Mouse (Mus musculus) embryonic fibroblast, embryonic 13.5 days (primary cell): ENCODE measurements around the gene Syndig1. TPM values are rescaled to one million over a fixed set of nuclear protein-coding genes. Genes with fewer than 3 reads are reported as not detected.

ENCODE experiments used
- H3K27ac ChIP-seq: 2 replicates; pipeline ENCODE4 v1.5.1; 2012; ENCODE audit warnings: low read length, control low read depth, inconsistent platforms; ENCODE audit not compliant: insufficient read depth
- H3K4me1 ChIP-seq: 2 replicates; pipeline ENCODE4 v1.6.1; 2011; ENCODE audit warnings: low read length; ENCODE audit not compliant: control insufficient read depth, insufficient read depth
- H3K4me3 ChIP-seq: 2 replicates; pipeline ENCODE4 v1.5.1; 2011; ENCODE audit warnings: mild to moderate bottlenecking, control low read depth, low read length; ENCODE audit not compliant: insufficient read depth
- CTCF ChIP-seq: IDR thresholded peaks from 2 replicates; pipeline ENCODE4 v1.5.1; 2011; ENCODE audit warnings: mild to moderate bottlenecking, control low read depth, low read length, moderate library complexity, borderline replicate concordance; ENCODE audit not compliant: insufficient read depth
- POLR2A ChIP-seq: IDR thresholded peaks from 2 replicates; pipeline ENCODE4 v1.6.1; 2011; ENCODE audit warnings: low read depth, mild to moderate bottlenecking, control low read depth, low read length, moderate library complexity
- polyA plus RNA-seq: library from polyadenylated mRNA; stranded (reverse); fragments of >200 nt; gene quantifications from 2 replicates; pipeline ENCODE4 v1.2.4, GENCODE M21; 2011; ENCODE audit warnings: low read depth; ENCODE audit not compliant: missing spikeins, insufficient read length

The Syndig1 gene
- 5.9 and 8.0 TPM in 2 replicates for polyA plus RNA-seq

DNA sequence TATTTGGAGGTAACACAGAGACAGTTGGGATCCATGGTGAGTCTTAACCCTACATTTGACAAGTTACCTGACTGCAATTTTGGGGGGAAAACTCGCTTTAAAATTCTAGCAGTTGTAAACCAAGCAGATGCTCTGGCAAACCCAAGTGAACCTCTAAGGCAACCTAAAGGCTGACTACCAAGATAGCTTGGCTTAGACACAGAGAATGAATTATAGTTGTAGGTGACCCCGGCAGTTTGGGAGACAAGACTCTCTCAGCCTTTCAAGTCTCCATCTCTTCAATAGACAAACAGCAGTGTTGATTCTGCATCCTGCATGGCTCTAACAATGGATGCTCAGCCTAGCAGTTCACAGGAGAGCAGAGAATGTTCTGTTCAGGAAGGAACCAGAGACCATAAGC, at the start of gene Syndig1:
Gene Syndig1 (plus strand): TSS at position 301 of the 400 bp plus-strand sequence.
- TF ChIP-seq POLR2A = no peak
- no peak for TF ChIP-seq CTCF
- H3K4me3 ChIP-seq = peak within 1 kb of the TSS; percentile 39
- no peak within 1 kb of the TSS for H3K27ac ChIP-seq
- no peaks in the 10 kb centered on the region for H3K4me1 ChIP-seq

DNA sequence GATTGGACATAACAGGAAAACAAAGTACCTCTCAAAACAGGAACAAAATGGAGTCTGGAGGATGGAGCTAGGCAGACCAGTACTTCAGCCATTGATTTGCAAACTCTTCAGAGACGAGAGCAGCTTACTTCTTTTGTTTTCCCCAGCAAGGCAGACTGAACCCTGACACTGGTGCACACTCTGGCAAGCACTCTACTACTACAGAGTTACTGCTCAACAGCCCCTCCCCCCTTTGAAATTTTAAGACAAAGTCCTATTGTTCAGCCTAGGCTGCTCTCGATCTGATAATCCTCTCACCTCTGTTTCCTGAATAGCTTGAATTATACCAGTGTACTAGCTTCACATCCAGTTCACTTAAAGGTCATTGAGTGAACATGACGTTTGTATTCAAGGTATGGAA, 30.4 kb upstream of the Syndig1 start:
- H3K27ac ChIP-seq = no peak overlapping the region
- H3K4me3 ChIP-seq = no peak overlapping the region
- TF ChIP-seq POLR2A (no peak), CTCF (no peak)
- H3K4me1 ChIP-seq = no peaks in the 10 kb centered on the region

DNA sequence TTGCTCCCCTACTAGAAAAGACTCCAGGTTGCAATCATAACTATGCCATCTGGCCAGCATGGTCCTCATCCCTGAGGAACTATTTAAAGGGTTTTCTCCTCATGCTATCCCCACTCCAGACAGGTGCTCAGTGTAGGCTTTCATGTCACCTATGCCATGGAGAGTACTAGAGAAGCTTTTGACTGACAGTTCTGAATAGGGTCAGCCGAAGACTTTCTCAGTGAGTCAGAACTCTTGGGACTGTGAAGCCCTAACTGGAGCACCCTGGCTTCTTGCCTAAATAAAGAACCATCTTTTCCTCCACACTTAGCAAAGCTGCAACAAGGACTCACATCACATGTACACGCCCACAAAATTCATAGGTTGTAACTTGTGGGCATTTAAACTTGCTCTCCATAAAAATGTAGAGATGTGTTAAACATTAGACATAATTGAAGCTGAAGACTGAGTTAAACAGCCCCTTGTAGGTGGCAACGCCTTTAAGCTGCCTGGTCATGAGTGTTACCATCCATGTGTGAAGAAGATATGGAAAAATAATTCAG, 24.3 kb upstream of the Syndig1 start:
- TF ChIP-seq CTCF = no peak
- no peak for TF ChIP-seq POLR2A
- H3K4me1 ChIP-seq = no peaks in the 10 kb centered on the region
- no peak overlapping the region for H3K27ac ChIP-seq
- no peak overlapping the region for H3K4me3 ChIP-seq

DNA sequence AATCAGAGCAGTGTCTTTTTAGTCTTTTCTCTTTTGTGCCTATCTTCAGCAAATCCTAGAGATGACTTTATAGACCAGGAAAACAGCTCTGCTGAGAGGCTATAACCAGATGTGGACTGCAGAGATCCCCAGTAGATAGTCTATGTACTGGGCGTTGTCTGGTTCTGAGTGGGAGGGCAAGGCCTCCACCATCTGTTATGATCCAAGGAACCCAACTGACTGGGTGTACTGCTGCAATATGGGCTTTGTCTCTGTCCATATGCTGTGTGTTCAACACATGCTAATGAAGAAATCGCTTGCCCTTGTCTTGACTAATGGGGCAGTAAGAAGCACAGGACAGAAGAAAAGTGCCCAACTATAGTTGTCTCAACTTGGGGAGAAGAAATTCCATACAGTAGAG, 23.8 kb upstream of the Syndig1 start:
- no peak for TF ChIP-seq CTCF
- no peak for TF ChIP-seq POLR2A
- H3K4me1 ChIP-seq = no peaks in the 10 kb centered on the region
- no peak overlapping the region for H3K27ac ChIP-seq
- H3K4me3 ChIP-seq = no peak overlapping the region

DNA sequence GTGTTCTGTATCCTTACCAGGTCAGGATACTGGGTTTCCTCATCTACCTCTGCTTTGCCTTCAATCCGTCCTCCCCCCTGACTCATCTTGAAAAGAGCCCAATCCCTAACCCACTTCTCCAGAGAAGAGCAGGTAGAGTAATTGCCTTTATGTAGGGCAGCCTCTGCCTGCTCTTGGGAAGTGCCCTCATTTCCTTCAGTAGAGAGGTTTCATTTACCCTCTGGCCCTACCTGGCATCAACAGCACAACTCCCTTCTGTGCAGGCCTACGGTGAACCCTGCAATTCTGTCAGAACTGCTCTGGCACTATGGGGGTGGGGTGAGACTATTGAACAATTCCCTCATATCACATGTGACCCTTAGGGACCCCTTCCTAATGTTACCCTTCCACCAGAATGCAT, 16.1 kb upstream of the Syndig1 start:
- Histone ChIP-seq H3K4me3 (no peak overlapping the region), H3K4me1 (no peaks in the 10 kb centered on the region), H3K27ac (no peak overlapping the region)
- no peak for TF ChIP-seq CTCF
- TF ChIP-seq POLR2A = no peak

DNA sequence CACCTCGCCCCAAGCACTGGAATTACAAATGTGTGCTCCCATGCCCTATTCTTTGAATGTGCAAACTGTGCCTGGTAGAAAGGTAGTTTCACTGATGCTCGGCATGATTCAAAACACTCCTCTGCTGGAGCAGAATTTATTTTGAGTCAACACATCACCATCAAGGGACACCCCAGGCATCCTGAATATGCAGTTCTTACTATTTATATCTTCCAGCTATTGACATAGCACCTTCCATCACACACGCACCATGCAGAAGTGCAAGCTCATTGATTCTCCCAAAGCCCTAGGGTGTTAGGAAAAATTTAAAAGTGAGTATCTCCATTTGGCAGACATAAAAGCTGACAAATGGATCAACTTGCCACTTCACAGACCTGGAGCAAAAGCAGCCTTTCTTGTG, 10.6 kb upstream of the Syndig1 start:
- Histone ChIP-seq H3K4me3 (no peak overlapping the region), H3K4me1 (no peaks in the 10 kb centered on the region), H3K27ac (no peak overlapping the region)
- no peak for TF ChIP-seq POLR2A
- TF ChIP-seq CTCF = no peak

DNA sequence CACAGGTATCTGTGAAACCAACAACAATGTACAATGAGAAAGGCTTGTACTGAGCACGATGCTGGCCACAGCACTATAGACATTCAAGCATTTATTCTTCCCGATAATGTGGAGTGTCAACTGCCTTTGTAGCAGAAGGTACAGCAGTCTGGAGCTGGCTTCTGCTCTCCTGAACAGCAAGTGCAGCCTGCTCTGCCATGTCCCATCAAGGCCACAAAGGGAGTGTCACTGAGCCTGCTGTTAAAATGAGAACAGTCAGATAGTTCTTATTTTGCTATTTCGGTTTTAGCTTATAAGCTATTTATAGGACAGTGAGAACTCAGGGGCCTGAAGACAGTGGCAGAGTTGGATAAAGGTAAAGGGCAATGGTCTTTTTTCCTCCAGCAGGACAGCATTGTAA, 9.3 kb upstream of the Syndig1 start:
- TF ChIP-seq POLR2A = no peak
- no peak for TF ChIP-seq CTCF
- Histone ChIP-seq H3K4me3 (no peak overlapping the region), H3K27ac (no peak overlapping the region), H3K4me1 (no peaks in the 10 kb centered on the region)

DNA sequence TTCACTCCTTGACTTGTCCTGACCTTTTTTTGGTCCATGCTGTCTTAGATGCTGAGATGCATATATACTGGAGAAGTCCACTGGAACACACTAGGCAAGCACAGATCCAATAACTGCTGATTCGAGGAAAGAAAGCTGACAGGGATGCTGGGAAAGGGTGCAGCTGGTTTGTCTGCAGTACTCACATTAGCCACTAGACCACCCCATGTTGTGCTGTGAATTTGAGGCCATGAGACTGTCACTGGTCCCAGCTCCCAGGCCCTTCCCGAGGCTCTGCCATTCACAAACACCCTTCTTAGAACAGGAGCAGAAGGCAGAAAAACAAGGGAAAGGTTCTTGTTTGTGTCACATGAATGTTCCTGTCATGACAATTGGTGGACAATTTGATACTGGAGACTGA, 8.8 kb upstream of the Syndig1 start:
- no peak overlapping the region for H3K4me3 ChIP-seq
- TF ChIP-seq CTCF (no peak), POLR2A (no peak)
- H3K27ac ChIP-seq = no peak overlapping the region
- no peaks in the 10 kb centered on the region for H3K4me1 ChIP-seq

DNA sequence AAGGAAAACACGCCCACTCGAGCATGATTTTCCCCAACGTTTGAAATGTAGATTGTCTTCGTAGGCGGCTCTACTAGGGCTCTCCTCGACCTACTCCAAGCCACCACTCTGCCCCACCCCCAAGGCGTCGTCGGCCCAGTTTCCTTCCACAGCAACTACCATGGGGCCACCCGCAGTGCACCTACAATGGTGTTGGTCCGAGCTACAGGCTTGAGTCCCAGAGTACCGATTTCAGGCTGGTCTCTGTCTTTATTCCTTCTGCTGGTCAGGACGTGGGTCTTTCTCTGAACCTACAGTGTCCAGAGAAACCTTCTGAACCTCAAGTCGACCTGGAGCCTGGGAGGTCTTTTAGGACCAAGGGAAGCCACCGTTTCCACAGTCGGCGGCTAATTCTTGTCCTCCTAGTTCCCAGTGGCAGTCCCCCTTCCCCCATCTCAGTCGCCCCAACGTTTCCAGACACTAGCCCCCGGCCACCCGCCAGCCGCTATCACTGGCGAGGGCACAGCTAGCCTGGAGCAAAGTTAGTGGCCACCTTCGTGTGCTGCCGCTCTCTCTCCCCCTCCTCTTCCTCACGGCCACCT, 1.0 kb downstream of the Syndig1 start:
- H3K27ac ChIP-seq = no peak overlapping the region
- peak overlapping the region; percentile 39 for H3K4me3 ChIP-seq
- TF ChIP-seq CTCF (no peak), POLR2A (no peak)
- peaks cover 3% of the 10 kb centered on the region for H3K4me1 ChIP-seq

DNA sequence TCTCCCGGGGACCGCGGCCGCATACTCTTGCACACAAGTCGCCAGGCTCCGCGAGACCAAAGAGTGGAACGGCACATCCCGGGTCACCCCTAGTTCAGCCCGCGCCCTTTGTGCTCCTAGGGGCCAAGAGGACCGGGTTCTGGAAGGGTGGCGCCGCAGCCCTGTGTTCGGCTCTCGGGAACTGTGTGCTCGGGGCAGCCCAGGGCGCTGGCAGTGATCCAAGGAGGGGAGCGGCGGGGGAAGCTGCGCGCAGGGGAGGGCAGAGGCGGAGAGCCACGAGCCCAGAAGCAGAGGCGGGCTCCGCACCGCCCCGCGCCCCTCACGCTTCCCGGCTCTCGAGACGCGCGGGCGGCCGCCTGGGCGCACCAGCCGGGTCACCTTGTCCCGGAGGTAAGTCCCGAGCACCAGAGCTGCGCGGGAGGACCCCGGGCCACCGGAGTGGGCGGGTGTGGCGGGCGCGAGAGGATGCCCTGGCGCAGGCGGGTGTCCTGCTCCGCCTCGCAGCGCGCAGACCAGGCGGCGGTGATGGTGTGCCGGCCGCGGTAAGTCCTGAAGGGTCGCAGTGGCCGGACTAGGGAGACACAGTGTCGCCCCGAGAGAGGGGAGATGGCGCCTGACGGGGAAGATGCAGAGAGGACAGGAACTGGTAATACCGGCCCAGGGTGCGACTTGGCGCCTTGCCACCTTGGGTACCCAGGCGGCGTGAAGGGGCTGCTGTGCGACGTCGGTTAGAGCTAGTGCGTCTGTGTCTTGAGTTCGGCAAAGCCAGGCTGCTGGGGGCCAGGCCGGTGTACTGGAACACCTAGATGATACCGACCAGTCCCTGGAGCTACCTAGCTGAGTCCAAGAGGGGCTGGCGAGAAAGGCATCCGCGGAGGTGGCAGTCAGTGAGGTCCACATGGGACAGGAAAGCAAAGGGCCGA, 1.8 kb downstream of the Syndig1 start, which contains the start of gene C530025M09Rik:
Gene C530025M09Rik (minus strand): TSS at position 678 of the 923 bp plus-strand sequence.
- H3K27ac ChIP-seq = no peak within 1 kb of the TSS
- peaks cover 4% of the 10 kb centered on the region for H3K4me1 ChIP-seq
- peak within 1 kb of the TSS; percentile 39 for H3K4me3 ChIP-seq
- TF ChIP-seq CTCF (no peak), POLR2A (no peak)
